Mouse (Mus musculus) testis, adult 10 weeks (tissue): ENCODE measurements around the gene Hs3st2. TPM values are rescaled to one million over a fixed set of nuclear protein-coding genes. Genes with fewer than 3 reads are reported as not detected.

Experiments used
- polyA plus RNA-seq: library from polyadenylated mRNA; stranded (reverse); fragments of 350-450 nt; fragmentation: Illumina TruSeq; extraction: RNeasy Lipid Tissue Mini Kit (QIAGEN cat#74804); gene quantifications from one replicate; pipeline ENCODE4 v1.2.3, GENCODE M21; 2014; ENCODE audit warnings: low read depth, low replicate concordance

Hs3st2 gene
- polyA plus RNA-seq: not detected

GRCm38 (mm10) chr7:121391225-121391983 lies at the start of gene Hs3st2:
TSS of gene Hs3st2 (plus strand) at chr7:121391859.

